Mouse (Mus musculus): Measurements from ENCODE around the gene Tbrg4.

DNA sequence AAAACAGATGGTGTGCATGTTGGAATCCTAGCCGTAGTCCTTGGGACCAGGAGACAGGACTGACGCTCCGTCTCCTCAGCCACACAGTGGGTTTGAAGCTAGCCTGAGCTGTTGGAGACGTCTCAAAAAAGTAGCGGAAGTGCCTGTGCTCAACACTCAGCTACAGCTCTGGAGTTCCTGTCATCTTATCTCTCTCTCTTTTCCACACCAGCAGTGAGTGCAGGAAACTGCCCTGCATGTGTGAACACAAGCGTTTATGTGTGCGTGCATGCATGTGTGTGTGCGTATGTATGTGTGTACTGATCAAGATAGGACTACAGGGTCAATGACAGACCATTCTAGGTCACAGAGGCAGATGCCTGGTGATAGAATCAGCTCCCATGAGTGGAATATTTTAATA, 57.9 kb downstream of the Tbrg4 start:
- TF ChIP-seq CTCF (conservative IDR thresholded peaks at IDR 0.05; ENCODE audit: low read length), result no peak
- TF ChIP-seq POU5F1 (IDR thresholded peaks at IDR 0.05; ENCODE audit: borderline replicate concordance, low read length), result no peak
- TF ChIP-seq NANOG (IDR thresholded peaks at IDR 0.05; ENCODE audit: borderline replicate concordance, low read length), result no peak
